Mouse (Mus musculus): ENCODE data around the gene Map1b. TPM values are rescaled to one million over a fixed set of nuclear protein-coding genes. Genes with fewer than 3 reads are reported as not detected.
A peak's percentile ranks its signal among the peaks of the same experiment; 100 is the strongest.

Map1b gene
- polyA plus RNA-seq, 1 experiment from 2014 or later: 2,470 TPM

DNA sequence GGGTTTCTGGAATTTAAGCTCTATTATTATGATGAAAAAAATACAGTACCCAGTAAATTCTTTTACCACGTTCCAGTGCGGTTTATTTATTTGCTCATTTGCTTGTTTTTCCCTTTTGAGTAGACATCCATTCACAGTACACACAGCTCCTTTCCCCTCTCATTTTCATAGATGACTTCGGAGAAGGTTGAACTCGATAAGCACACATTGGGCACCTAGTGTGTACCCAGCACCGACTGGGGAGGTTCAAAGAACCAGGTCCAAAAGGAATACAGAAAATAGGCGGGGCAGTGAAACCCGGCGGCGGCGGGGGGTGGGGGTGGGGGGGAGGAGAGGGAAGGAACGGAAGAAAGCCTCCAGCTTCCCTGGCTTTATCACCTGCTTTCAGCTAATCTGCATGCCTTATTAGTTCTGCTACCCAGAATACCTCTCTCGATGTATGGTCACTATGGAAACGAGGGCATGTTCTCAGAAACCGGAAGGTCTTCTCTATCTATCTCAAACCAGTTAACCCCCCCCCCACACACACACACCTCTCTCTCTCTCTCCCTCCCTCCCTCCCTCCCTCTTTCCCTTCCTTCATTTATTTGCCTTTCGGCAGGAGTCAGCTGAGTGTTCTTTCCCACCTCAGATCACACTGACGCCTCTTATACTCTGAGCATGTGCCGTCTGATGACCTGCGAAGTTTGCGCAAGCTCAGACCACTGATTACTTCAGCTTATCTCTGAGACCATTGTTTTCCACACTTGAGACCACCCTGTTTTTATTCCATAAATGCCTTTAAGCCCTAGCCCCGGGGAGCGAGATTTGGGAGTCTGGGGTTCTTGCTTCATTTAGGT, 25.3 kb upstream of the Map1b start:
- Histone ChIP-seq H3K9me3 (ENCODE audit: control insufficient read depth, low read length) (no peaks in the 10 kb centered on the region), H3K4me1 (ENCODE audit: control insufficient read depth, insufficient read depth, low read length) (0 out of 2 replicates have a peak, but pooled peaks cover 14% of the 10 kb centered on the region), H3K36me3 (ENCODE audit: control insufficient read depth, insufficient read depth, low read length) (no peaks in the 10 kb centered on the region), H3K4me2 (ENCODE audit: low read length) (peak overlapping the region; percentile 44), H3K27me3 (ENCODE audit: control insufficient read depth, insufficient read depth, low read length) (no peaks in the 10 kb centered on the region), H3K4me3 (replicated peaks; ENCODE audit: low read depth, low read length) (no peak overlapping the region), H3K9ac (replicated peaks; ENCODE audit: low read length) (peak overlapping the region; percentile 30; the same call in 1 of the 2 replicates), H3K27ac (replicated peaks; ENCODE audit: low read depth, low read length) (peak overlapping the region; percentile 50; the same call in 1 of the 2 replicates)
- peak; percentile 81 for ATAC-seq (ENCODE audit: low FRiP score, low TSS enrichment)
- DNase-seq: peak; percentile 80
- WGBS: 16% methylated on average over 19 of the region's 21 CpGs

GRCm38 (mm10) chr13:99539288-99539687, 22.9 kb upstream of the Map1b start:
- Histone ChIP-seq H3K4me2 (ENCODE audit: low read length) (no peak overlapping the region), H3K9ac (replicated peaks; ENCODE audit: low read length) (no peak overlapping the region), H3K27me3 (ENCODE audit: control insufficient read depth, insufficient read depth, low read length) (no peaks in the 10 kb centered on the region), H3K36me3 (ENCODE audit: control insufficient read depth, insufficient read depth, low read length) (no peaks in the 10 kb centered on the region), H3K4me3 (replicated peaks; ENCODE audit: low read depth, low read length) (no peak overlapping the region), H3K27ac (replicated peaks; ENCODE audit: low read depth, low read length) (no peak overlapping the region), H3K9me3 (ENCODE audit: control insufficient read depth, low read length) (no peaks in the 10 kb centered on the region), H3K4me1 (ENCODE audit: control insufficient read depth, insufficient read depth, low read length) (0 out of 2 replicates have a peak, but pooled peaks cover 14% of the 10 kb centered on the region)
- WGBS: 90% methylated on average over 5 of the region's 5 CpGs
- DNase-seq (no peak), ATAC-seq (ENCODE audit: low FRiP score, low TSS enrichment) (no peak)

DNA sequence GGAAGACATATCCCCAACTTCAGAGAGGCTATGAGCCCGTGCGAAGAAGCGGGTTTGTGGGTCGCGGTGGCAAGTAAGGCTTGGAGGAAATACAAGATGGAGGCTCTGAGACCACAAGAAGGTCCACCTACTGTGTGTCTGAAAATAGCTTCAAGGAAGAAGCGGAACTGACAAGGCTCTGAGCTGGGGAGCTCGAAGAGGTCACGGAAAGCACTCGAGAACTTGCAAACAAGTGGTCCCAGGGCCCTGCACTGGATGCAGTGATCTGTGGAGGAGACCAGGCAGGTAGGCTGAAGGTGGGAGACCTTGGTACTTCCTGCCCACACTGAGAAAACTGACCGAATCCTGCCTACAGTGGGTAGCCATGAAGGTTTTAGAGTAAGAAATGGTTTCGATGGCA, 22.5 kb upstream of the Map1b start:
- no peaks in the 10 kb centered on the region for H3K36me3 ChIP-seq (ENCODE audit: control insufficient read depth, insufficient read depth, low read length)
- no peaks in the 10 kb centered on the region for H3K9me3 ChIP-seq (ENCODE audit: control insufficient read depth, low read length)
- H3K27me3 ChIP-seq (ENCODE audit: control insufficient read depth, insufficient read depth, low read length): no peaks in the 10 kb centered on the region
- H3K9ac ChIP-seq (replicated peaks; ENCODE audit: low read length): no peak overlapping the region
- no peak overlapping the region for H3K4me3 ChIP-seq (replicated peaks; ENCODE audit: low read depth, low read length)
- ATAC-seq (ENCODE audit: low FRiP score, low TSS enrichment): no peak
- no peak overlapping the region for H3K4me2 ChIP-seq (ENCODE audit: low read length)
- WGBS: 95% methylated on average over 11 of the region's 11 CpGs
- H3K4me1 ChIP-seq (ENCODE audit: control insufficient read depth, insufficient read depth, low read length): 0 out of 2 replicates have a peak, but pooled peaks cover 14% of the 10 kb centered on the region
- DNase-seq: no peak
- no peak overlapping the region for H3K27ac ChIP-seq (replicated peaks; ENCODE audit: low read depth, low read length)

DNA sequence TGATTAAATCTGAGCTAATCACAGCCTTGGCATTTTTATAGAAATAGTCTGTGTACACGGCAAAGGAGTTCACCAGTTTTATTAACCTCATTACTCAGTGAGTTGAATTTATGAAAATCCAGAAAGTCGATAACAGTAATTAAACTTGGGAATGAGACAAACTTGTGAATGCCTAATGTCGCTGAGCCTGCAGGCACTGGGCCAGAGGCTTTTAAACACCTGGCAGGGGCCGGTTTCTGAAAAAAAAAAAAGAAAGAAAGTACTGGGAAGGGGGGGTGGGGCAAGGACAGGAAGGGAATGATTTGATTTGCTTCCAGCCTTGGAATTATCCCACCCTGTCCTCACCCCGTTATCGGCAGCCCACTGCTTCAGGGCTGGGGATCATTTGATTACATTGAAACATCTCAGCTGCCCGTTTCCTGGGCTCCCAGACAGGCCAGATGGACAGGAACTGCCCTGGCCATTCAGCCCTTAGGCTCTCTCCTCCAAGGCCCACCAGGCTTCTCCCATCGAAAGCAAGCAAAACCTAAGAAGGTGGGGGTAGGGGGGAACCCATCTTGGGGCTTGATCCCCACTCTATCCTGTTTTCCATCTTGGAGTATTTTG, 21.7 kb upstream of the Map1b start:
- H3K9me3 ChIP-seq (ENCODE audit: control insufficient read depth, low read length): no peaks in the 10 kb centered on the region
- 0 out of 2 replicates have a peak, but pooled peaks cover 14% of the 10 kb centered on the region for H3K4me1 ChIP-seq (ENCODE audit: control insufficient read depth, insufficient read depth, low read length)
- ATAC-seq (ENCODE audit: low FRiP score, low TSS enrichment): no peak
- no peaks in the 10 kb centered on the region for H3K27me3 ChIP-seq (ENCODE audit: control insufficient read depth, insufficient read depth, low read length)
- no peak overlapping the region for H3K4me2 ChIP-seq (ENCODE audit: low read length)
- no peak for DNase-seq
- 23% methylated on average over 8 of the region's 8 CpGs for WGBS
- no peaks in the 10 kb centered on the region for H3K36me3 ChIP-seq (ENCODE audit: control insufficient read depth, insufficient read depth, low read length)
- H3K9ac ChIP-seq (replicated peaks; ENCODE audit: low read length): no peak overlapping the region
- H3K4me3 ChIP-seq (replicated peaks; ENCODE audit: low read depth, low read length): no peak overlapping the region
- 0 out of 2 replicates have a peak overlapping the region, but pooled peaks have one; percentile 3 for H3K27ac ChIP-seq (replicated peaks; ENCODE audit: low read depth, low read length)

- H3K27me3 ChIP-seq (ENCODE audit: control insufficient read depth, insufficient read depth, low read length): no peaks in the 10 kb centered on the region
- H3K4me3 ChIP-seq (replicated peaks; ENCODE audit: low read depth, low read length): no peak overlapping the region
- no peaks in the 10 kb centered on the region for H3K4me1 ChIP-seq (ENCODE audit: control insufficient read depth, insufficient read depth, low read length)
- H3K9ac ChIP-seq (replicated peaks; ENCODE audit: low read length): no peak overlapping the region
- no peak overlapping the region for H3K27ac ChIP-seq (replicated peaks; ENCODE audit: low read depth, low read length)
- H3K9me3 ChIP-seq (ENCODE audit: control insufficient read depth, low read length): no peaks in the 10 kb centered on the region
- 77% methylated on average over 4 of the region's 4 CpGs for WGBS
- DNase-seq (no peak), ATAC-seq (ENCODE audit: low FRiP score, low TSS enrichment) (no peak)
- H3K4me2 ChIP-seq (ENCODE audit: low read length): no peak overlapping the region
- no peaks in the 10 kb centered on the region for H3K36me3 ChIP-seq (ENCODE audit: control insufficient read depth, insufficient read depth, low read length)
These were observed 12.1 kb upstream of the Map1b start for GRCm38 (mm10) chr13:99528456-99528855.

DNA sequence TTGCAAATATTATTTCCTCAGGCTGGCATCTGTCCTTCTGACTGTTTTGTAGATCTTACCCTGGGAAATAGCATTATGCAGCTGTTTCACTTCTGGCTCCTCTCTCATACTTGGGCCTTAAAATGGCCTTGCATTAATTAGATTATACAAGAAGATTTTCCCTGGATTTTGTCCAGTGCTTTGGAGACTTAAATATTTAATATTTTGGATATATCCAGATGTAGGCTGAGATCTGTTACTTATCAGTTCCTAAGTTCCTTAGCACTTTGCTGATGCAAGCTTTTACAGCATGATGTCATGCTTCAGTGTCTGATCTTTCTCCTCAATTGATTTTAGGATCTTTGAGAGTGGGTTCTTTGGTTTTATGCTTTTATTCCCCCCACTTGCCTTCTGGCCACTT, 11.6 kb upstream of the Map1b start:
- Histone ChIP-seq H3K4me2 (ENCODE audit: low read length) (no peak overlapping the region), H3K9me3 (ENCODE audit: control insufficient read depth, low read length) (no peaks in the 10 kb centered on the region), H3K27me3 (ENCODE audit: control insufficient read depth, insufficient read depth, low read length) (no peaks in the 10 kb centered on the region), H3K27ac (replicated peaks; ENCODE audit: low read depth, low read length) (no peak overlapping the region), H3K36me3 (ENCODE audit: control insufficient read depth, insufficient read depth, low read length) (no peaks in the 10 kb centered on the region), H3K9ac (replicated peaks; ENCODE audit: low read length) (no peak overlapping the region), H3K4me3 (replicated peaks; ENCODE audit: low read depth, low read length) (no peak overlapping the region), H3K4me1 (ENCODE audit: control insufficient read depth, insufficient read depth, low read length) (no peaks in the 10 kb centered on the region)
- ATAC-seq (ENCODE audit: low FRiP score, low TSS enrichment) (no peak), DNase-seq (no peak)

- no peaks in the 10 kb centered on the region for H3K4me1 ChIP-seq (ENCODE audit: control insufficient read depth, insufficient read depth, low read length)
- no peak overlapping the region for H3K4me3 ChIP-seq (replicated peaks; ENCODE audit: low read depth, low read length)
- no peaks in the 10 kb centered on the region for H3K9me3 ChIP-seq (ENCODE audit: control insufficient read depth, low read length)
- DNase-seq (no peak), ATAC-seq (ENCODE audit: low FRiP score, low TSS enrichment) (no peak)
- H3K9ac ChIP-seq (replicated peaks; ENCODE audit: low read length): no peak overlapping the region
- H3K27ac ChIP-seq (replicated peaks; ENCODE audit: low read depth, low read length): no peak overlapping the region
- no peaks in the 10 kb centered on the region for H3K27me3 ChIP-seq (ENCODE audit: control insufficient read depth, insufficient read depth, low read length)
- no peaks in the 10 kb centered on the region for H3K36me3 ChIP-seq (ENCODE audit: control insufficient read depth, insufficient read depth, low read length)
- no peak overlapping the region for H3K4me2 ChIP-seq (ENCODE audit: low read length)
- 87% methylated on average over 8 of the region's 8 CpGs for WGBS
These were observed 9.2 kb upstream of the Map1b start for GRCm38 (mm10) chr13:99525491-99525890.

GRCm38 (mm10) chr13:99517836-99518235, 1.5 kb upstream of the Map1b start:
- DNase-seq: no peak
- Histone ChIP-seq H3K27me3 (ENCODE audit: control insufficient read depth, insufficient read depth, low read length) (no peaks in the 10 kb centered on the region), H3K4me3 (replicated peaks; ENCODE audit: low read depth, low read length) (no peak overlapping the region), H3K4me1 (ENCODE audit: control insufficient read depth, insufficient read depth, low read length) (peaks cover 9% of the 10 kb centered on the region; the same call in 1 of the 2 replicates), H3K36me3 (ENCODE audit: control insufficient read depth, insufficient read depth, low read length) (no peaks in the 10 kb centered on the region), H3K27ac (replicated peaks; ENCODE audit: low read depth, low read length) (no peak overlapping the region), H3K9ac (replicated peaks; ENCODE audit: low read length) (no peak overlapping the region; the same call in 1 of the 2 replicates), H3K9me3 (ENCODE audit: control insufficient read depth, low read length) (no peaks in the 10 kb centered on the region), H3K4me2 (ENCODE audit: low read length) (no peak overlapping the region)
- ATAC-seq (ENCODE audit: low FRiP score, low TSS enrichment): no peak
- WGBS: 92% methylated on average over 5 of the region's 5 CpGs
